Mouse (Mus musculus) R1 (cell line): ENCODE measurements around the gene Gm4297.
"Not testable (repeated sequence)": the region's sequence is repeated elsewhere in the genome, so short reads cannot be mapped to it uniquely, and the experiment has no call there.

Source experiments
- DNase-seq: peaks from one replicate; pipeline ENCODE4 v3.0.0-alpha.2; 2018; ENCODE audit warnings: low read depth, low spot score

The Gm4297 gene

DNA sequence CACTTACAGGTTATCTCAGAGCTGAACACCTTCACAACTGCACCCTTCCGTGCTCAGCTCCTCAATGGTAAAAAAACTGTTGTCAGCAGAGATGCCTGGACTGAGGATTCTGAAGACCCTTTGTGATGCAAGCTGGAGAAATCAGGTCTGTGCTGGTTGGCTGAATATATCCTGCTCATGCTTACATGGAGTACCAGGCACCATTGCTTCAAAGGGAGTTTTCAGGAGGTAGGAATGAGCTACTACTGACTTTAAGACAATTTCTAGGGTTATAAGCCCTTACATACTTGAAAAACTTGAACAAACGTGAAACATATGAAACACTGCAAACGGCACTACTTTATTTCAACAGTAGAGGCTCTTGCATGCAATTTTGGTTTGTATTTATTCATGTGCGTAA is at the start of gene Gm4297:
Gene Gm4297 (minus strand): TSS at position 101 of the 400 bp plus-strand sequence.
- DNase-seq, result not testable (repeated sequence)
